ENCODE assay signal across 19 mouse cellular contexts in genomic region chr11:4192757-4193156, GRCm38 (mm10). TPM values are rescaled to one million over a fixed set of nuclear protein-coding genes. Genes with fewer than 3 reads are reported as not detected.
DNase-seq lines count a peak whose midpoint lies in the region; ATAC-seq and TF ChIP-seq lines count a peak whose summit lies in the region.
"Had no signal": no experiment of that assay in that cellular context is flagged by ENCODE, and none has a peak within 500 bp of the region (broad histone marks: within the 10 kb centered on the region; RNA-seq: fewer than 3 reads in every experiment).

No protein-coding gene starts in this region.

- no peak overlapping the region for H3K4me3 ChIP-seq in hindbrain, embryonic 16.5 days (ENCODE audit: low read length)
- no peak overlapping the region for H3K4me3 ChIP-seq in hindbrain, embryonic 11.5 days (ENCODE audit: low read depth, low read length)
- no peak overlapping the region for H3K4me3 ChIP-seq in lung, embryonic 14.5 days (ENCODE audit: low read depth, low read length)
- H3K4me3 ChIP-seq in stomach, embryonic 16.5 days (replicated peaks; ENCODE audit: low read length), result no peak overlapping the region
- H3K4me3 ChIP-seq: forebrain, embryonic 13.5 days; hindbrain, embryonic 15.5 days; liver, embryonic 15.5 days; midbrain, embryonic 12.5 days had no signal

- no peak for TF ChIP-seq CTCF in lung, embryonic 14.5 days (IDR thresholded peaks at IDR 0.05; ENCODE audit: low read depth)

- H3K4me1 ChIP-seq in hindbrain, embryonic 16.5 days (ENCODE audit: control insufficient read depth, insufficient read depth, low read depth, low read length), result peaks cover 13% of the 10 kb centered on the region
- H3K4me1 ChIP-seq in hindbrain, embryonic 11.5 days (replicated peaks; ENCODE audit: control insufficient read depth, insufficient read depth, low read length), result no peaks in the 10 kb centered on the region
- H3K4me1 ChIP-seq in lung, embryonic 14.5 days (ENCODE audit: insufficient read depth), result no peaks in the 10 kb centered on the region
- peaks cover 43% of the 10 kb centered on the region for H3K4me1 ChIP-seq in stomach, embryonic 16.5 days (ENCODE audit: control insufficient read depth, insufficient read depth, low read length)

- H3K27ac ChIP-seq in hindbrain, embryonic 16.5 days (ENCODE audit: low read depth, low read length), result peak overlapping the region; percentile 49; the same call in 1 of the 2 replicates
- no peak overlapping the region for H3K27ac ChIP-seq in hindbrain, embryonic 11.5 days (ENCODE audit: low read depth, low read length)
- 0 out of 2 replicates have a peak overlapping the region, but pooled peaks have one; percentile 5 for H3K27ac ChIP-seq in lung, embryonic 14.5 days (ENCODE audit: low read depth)
- peak overlapping the region; percentile 73 for H3K27ac ChIP-seq in stomach, embryonic 16.5 days (ENCODE audit: low read length)
- H3K27ac ChIP-seq: forebrain, embryonic 13.5 days; liver, embryonic 15.5 days; midbrain, embryonic 12.5 days had no signal

- no peak for DNase-seq in hindbrain, embryonic 11.5 days (ENCODE audit: low spot score)
- no peak for DNase-seq in lung, embryonic 14.5 days
- no peak for DNase-seq in lung, postnatal 25 days (ENCODE audit: low spot score)
- DNase-seq in fibroblast of lung, adult 2 months (ENCODE audit: low read depth), result peak; percentile 69
- DNase-seq in embryo, embryonic 10.5 days (ENCODE audit: low spot score), result no peak
- DNase-seq: B cell, adult 2 months; cerebellum, adult 11 months; cerebellum, postnatal 36 days; heart, adult 11 months; kidney, postnatal 10 days; lung, postnatal 36 days; right cerebral cortex, postnatal 4 days; thymus, postnatal 14 days had no signal

- H3K9ac ChIP-seq in hindbrain, embryonic 16.5 days (ENCODE audit: low read depth, low read length), result no peak overlapping the region
- H3K9ac ChIP-seq in hindbrain, embryonic 11.5 days (ENCODE audit: low read depth, low read length), result no peak overlapping the region
- no peak overlapping the region for H3K9ac ChIP-seq in lung, embryonic 14.5 days
- peak overlapping the region; percentile 38; the same call in 1 of the 2 replicates for H3K9ac ChIP-seq in stomach, embryonic 16.5 days (ENCODE audit: low read length)
- H3K9ac ChIP-seq: forebrain, embryonic 13.5 days; hindbrain, embryonic 15.5 days; liver, embryonic 15.5 days; midbrain, embryonic 12.5 days had no signal

- no peak overlapping the region for H3K4me2 ChIP-seq in hindbrain, embryonic 16.5 days (ENCODE audit: low read length)
- no peak overlapping the region for H3K4me2 ChIP-seq in hindbrain, embryonic 11.5 days (replicated peaks; ENCODE audit: low read depth, low read length)
- no peak overlapping the region for H3K4me2 ChIP-seq in lung, embryonic 14.5 days
- no peak overlapping the region for H3K4me2 ChIP-seq in stomach, embryonic 16.5 days (ENCODE audit: low read depth, low read length)
- H3K4me2 ChIP-seq: forebrain, embryonic 13.5 days; hindbrain, embryonic 15.5 days; liver, embryonic 15.5 days; midbrain, embryonic 12.5 days had no signal

- H3K36me3 ChIP-seq in hindbrain, embryonic 16.5 days (ENCODE audit: control insufficient read depth, insufficient read depth, low read length), result no peaks in the 10 kb centered on the region
- H3K36me3 ChIP-seq in hindbrain, embryonic 11.5 days (ENCODE audit: control insufficient read depth, insufficient read depth, low read length), result no peaks in the 10 kb centered on the region
- no peaks in the 10 kb centered on the region for H3K36me3 ChIP-seq in lung, embryonic 14.5 days (ENCODE audit: insufficient read depth)
- H3K36me3 ChIP-seq in stomach, embryonic 16.5 days (ENCODE audit: control insufficient read depth, insufficient read depth, low read length), result no peaks in the 10 kb centered on the region
- H3K36me3 ChIP-seq: hindbrain, embryonic 15.5 days; liver, embryonic 15.5 days; midbrain, embryonic 12.5 days had no signal

- peak; percentile 26; the same call in 1 of the 2 replicates for ATAC-seq in hindbrain, embryonic 16.5 days
- no peak for ATAC-seq in hindbrain, embryonic 11.5 days (ENCODE audit: low FRiP score)
- no peak for ATAC-seq in lung, embryonic 14.5 days (ENCODE audit: insufficient read depth)
- no peak for ATAC-seq in stomach, embryonic 16.5 days (ENCODE audit: insufficient read depth, low FRiP score)
- ATAC-seq: forebrain, embryonic 13.5 days had no signal

- no peaks in the 10 kb centered on the region for H3K9me3 ChIP-seq in hindbrain, embryonic 16.5 days (ENCODE audit: control insufficient read depth, low read length)
- H3K9me3 ChIP-seq in hindbrain, embryonic 11.5 days (ENCODE audit: control insufficient read depth, low read length), result no peaks in the 10 kb centered on the region
- no peaks in the 10 kb centered on the region for H3K9me3 ChIP-seq in lung, embryonic 14.5 days (ENCODE audit: low read depth, low read length)
- H3K9me3 ChIP-seq in stomach, embryonic 16.5 days (replicated peaks; ENCODE audit: control insufficient read depth, low read length), result no peaks in the 10 kb centered on the region
- H3K9me3 ChIP-seq: forebrain, embryonic 13.5 days; hindbrain, embryonic 15.5 days; liver, embryonic 15.5 days; midbrain, embryonic 12.5 days had no signal

- no peaks in the 10 kb centered on the region for H3K27me3 ChIP-seq in hindbrain, embryonic 16.5 days (replicated peaks; ENCODE audit: control insufficient read depth, insufficient read depth, low read length)
- H3K27me3 ChIP-seq in hindbrain, embryonic 11.5 days (ENCODE audit: control insufficient read depth, insufficient read depth, low read length), result no peaks in the 10 kb centered on the region
- H3K27me3 ChIP-seq in lung, embryonic 14.5 days (ENCODE audit: insufficient read depth, low read length), result no peaks in the 10 kb centered on the region
- H3K27me3 ChIP-seq in stomach, embryonic 16.5 days (ENCODE audit: control insufficient read depth, insufficient read depth, low read length), result no peaks in the 10 kb centered on the region
- H3K27me3 ChIP-seq: forebrain, embryonic 13.5 days; hindbrain, embryonic 15.5 days; liver, embryonic 15.5 days; midbrain, embryonic 12.5 days had no signal

- WGBS in hindbrain, embryonic 16.5 days, result 56% methylated on average over 3 of the region's 3 CpGs
- WGBS in hindbrain, embryonic 11.5 days, result 91% methylated on average over 3 of the region's 3 CpGs
- 68% methylated on average over 3 of the region's 3 CpGs for WGBS in lung, embryonic 14.5 days
- WGBS in stomach, embryonic 16.5 days, result 73% methylated on average over 3 of the region's 3 CpGs

RNA-seq across cellular contexts. Expression of gene Tbc1d10a, which starts 6.2 kb away (rescaled TPM):
- 37.6 and 41.0 TPM in 2 replicates for polyA plus RNA-seq in hindbrain, embryonic 16.5 days (2015; fragmentation: Nextera tagmentation; extraction: Ambion mirVana)
- polyA plus RNA-seq in hindbrain, embryonic 11.5 days (2014; fragmentation: Nextera tagmentation; extraction: Ambion mirVana), result 13.8 and 17.6 TPM in 2 replicates
- polyA plus RNA-seq in lung, embryonic 14.5 days (2014; fragmentation: Nextera tagmentation; extraction: Ambion mirVana), result 19.6 and 20.9 TPM in 2 replicates
- polyA plus RNA-seq in stomach, embryonic 16.5 days (2015; fragmentation: Nextera tagmentation; extraction: Ambion mirVana), result 36.5 and 36.9 TPM in 2 replicates

RNA-seq across cellular contexts. Expression of gene Castor1, which starts 25.3 kb away (rescaled TPM):
- 6.7 and 7.4 TPM in 2 replicates for polyA plus RNA-seq in hindbrain, embryonic 16.5 days (2015; fragmentation: Nextera tagmentation; extraction: Ambion mirVana)
- 2.1 and 3.4 TPM in 2 replicates for polyA plus RNA-seq in hindbrain, embryonic 11.5 days (2014; fragmentation: Nextera tagmentation; extraction: Ambion mirVana)
- 1.9 and 2.1 TPM in 2 replicates for polyA plus RNA-seq in lung, embryonic 14.5 days (2014; fragmentation: Nextera tagmentation; extraction: Ambion mirVana)
- 6.0 and 8.7 TPM in 2 replicates for polyA plus RNA-seq in stomach, embryonic 16.5 days (2015; fragmentation: Nextera tagmentation; extraction: Ambion mirVana)

RNA-seq across cellular contexts. Expression of gene Sf3a1, which starts 32.6 kb away (rescaled TPM):
- 38.7 and 52.4 TPM in 2 replicates for polyA plus RNA-seq in hindbrain, embryonic 16.5 days (2015; fragmentation: Nextera tagmentation; extraction: Ambion mirVana)
- 80.7 and 81.1 TPM in 2 replicates for polyA plus RNA-seq in hindbrain, embryonic 11.5 days (2014; fragmentation: Nextera tagmentation; extraction: Ambion mirVana)
- polyA plus RNA-seq in lung, embryonic 14.5 days (2014; fragmentation: Nextera tagmentation; extraction: Ambion mirVana), result 64.1 and 68.7 TPM in 2 replicates
- polyA plus RNA-seq in stomach, embryonic 16.5 days (2015; fragmentation: Nextera tagmentation; extraction: Ambion mirVana), result 40.5 and 41.4 TPM in 2 replicates

RNA-seq across cellular contexts. Expression of gene Ccdc157, which starts 32.7 kb away (rescaled TPM):
- polyA plus RNA-seq in hindbrain, embryonic 16.5 days (2015; fragmentation: Nextera tagmentation; extraction: Ambion mirVana), result 9.1 and 10.9 TPM in 2 replicates
- polyA plus RNA-seq in hindbrain, embryonic 11.5 days (2014; fragmentation: Nextera tagmentation; extraction: Ambion mirVana), result 2.7 and 3.5 TPM in 2 replicates
- 5.3 and 6.6 TPM in 2 replicates for polyA plus RNA-seq in lung, embryonic 14.5 days (2014; fragmentation: Nextera tagmentation; extraction: Ambion mirVana)
- 5.7 and 5.8 TPM in 2 replicates for polyA plus RNA-seq in stomach, embryonic 16.5 days (2015; fragmentation: Nextera tagmentation; extraction: Ambion mirVana)

RNA-seq across cellular contexts. Expression of gene Osm, which starts 43.5 kb away (rescaled TPM):
- polyA plus RNA-seq in hindbrain, embryonic 16.5 days (2015; fragmentation: Nextera tagmentation; extraction: Ambion mirVana), result not detected in 2 replicates
- polyA plus RNA-seq in hindbrain, embryonic 11.5 days (2014; fragmentation: Nextera tagmentation; extraction: Ambion mirVana), result not detected in 2 replicates
- polyA plus RNA-seq in lung, embryonic 14.5 days (2014; fragmentation: Nextera tagmentation; extraction: Ambion mirVana), result not detected in 2 replicates
- 0.14 and 0.32 TPM in 2 replicates for polyA plus RNA-seq in stomach, embryonic 16.5 days (2015; fragmentation: Nextera tagmentation; extraction: Ambion mirVana)
- polyA plus RNA-seq: forebrain, embryonic 13.5 days; hindbrain, embryonic 15.5 days; midbrain, embryonic 12.5 days had no signal
